In genomic region chr8:77987237-77987636, GRCm38 (mm10) we compare ENCODE assay signal across 32 mouse cellular contexts.
DNase-seq lines count a peak whose midpoint lies in the region; ATAC-seq and TF ChIP-seq lines count a peak whose summit lies in the region.
"Had no signal": no experiment of that assay in that cellular context is flagged by ENCODE, and none has a peak within 500 bp of the region (broad histone marks: within the 10 kb centered on the region; RNA-seq: fewer than 3 reads in every experiment).

No protein-coding gene starts in this region.

- no peaks in the 10 kb centered on the region for H3K27me3 ChIP-seq in heart, embryonic 10.5 days (ENCODE audit: insufficient read depth, poor library complexity, severe bottlenecking)
- no peaks in the 10 kb centered on the region for H3K27me3 ChIP-seq in heart, embryonic 15.5 days
- H3K27me3 ChIP-seq in lung, embryonic 14.5 days (ENCODE audit: insufficient read depth, low read length), result no peaks in the 10 kb centered on the region
- H3K27me3 ChIP-seq in liver, embryonic 13.5 days, result no peaks in the 10 kb centered on the region
- H3K27me3 ChIP-seq: embryonic facial prominence, embryonic 15.5 days; forebrain, embryonic 12.5 days; hindbrain, embryonic 12.5 days; intestine, embryonic 15.5 days; limb, embryonic 13.5 days; midbrain, embryonic 15.5 days; neural tube, embryonic 15.5 days; stomach, embryonic 15.5 days had no signal

- ATAC-seq in heart, embryonic 15.5 days (replicated peaks; ENCODE audit: insufficient number of reproducible peaks, insufficient read depth, low FRiP score, low read depth), result no peak
- ATAC-seq in lung, embryonic 14.5 days (ENCODE audit: insufficient read depth), result no peak
- peak; percentile 68 for ATAC-seq in liver, embryonic 13.5 days (ENCODE audit: low read depth)
- ATAC-seq: forebrain, postnatal 0 days; hindbrain, postnatal 0 days; intestine, embryonic 15.5 days; midbrain, embryonic 15.5 days; Patski had no signal

- no peak overlapping the region for H3K9ac ChIP-seq in heart, embryonic 15.5 days
- H3K9ac ChIP-seq in lung, embryonic 14.5 days, result no peak overlapping the region
- H3K9ac ChIP-seq in liver, embryonic 13.5 days, result no peak overlapping the region
- H3K9ac ChIP-seq: embryonic facial prominence, embryonic 15.5 days; forebrain, embryonic 12.5 days; forebrain, postnatal 0 days; hindbrain, embryonic 12.5 days; intestine, embryonic 15.5 days; limb, embryonic 13.5 days; midbrain, embryonic 15.5 days; neural tube, embryonic 15.5 days; stomach, embryonic 15.5 days had no signal

- no peaks in the 10 kb centered on the region for H3K9me3 ChIP-seq in heart, embryonic 10.5 days
- no peaks in the 10 kb centered on the region for H3K9me3 ChIP-seq in heart, embryonic 15.5 days (replicated peaks)
- H3K9me3 ChIP-seq in lung, embryonic 14.5 days (ENCODE audit: low read depth, low read length), result no peaks in the 10 kb centered on the region
- H3K9me3 ChIP-seq in liver, embryonic 13.5 days (replicated peaks), result no peaks in the 10 kb centered on the region
- H3K9me3 ChIP-seq: embryonic facial prominence, embryonic 10.5 days; embryonic facial prominence, embryonic 15.5 days; forebrain, embryonic 12.5 days; G1E; hindbrain, embryonic 12.5 days; intestine, embryonic 15.5 days; limb, embryonic 13.5 days; midbrain, embryonic 10.5 days; midbrain, embryonic 15.5 days; neural tube, embryonic 15.5 days; stomach, embryonic 15.5 days had no signal

- H3K27ac ChIP-seq in heart, embryonic 10.5 days, result peak overlapping the region; percentile 73; the same call in 1 of the 2 replicates
- H3K27ac ChIP-seq in heart, embryonic 15.5 days, result peak overlapping the region; percentile 92
- H3K27ac ChIP-seq in lung, embryonic 14.5 days (ENCODE audit: low read depth), result peak overlapping the region; percentile 91
- no peak overlapping the region for H3K27ac ChIP-seq in liver, embryonic 13.5 days
- H3K27ac ChIP-seq: embryonic facial prominence, embryonic 10.5 days; embryonic facial prominence, embryonic 15.5 days; forebrain, embryonic 12.5 days; hindbrain, embryonic 12.5 days; hindbrain, postnatal 0 days; intestine, embryonic 15.5 days; limb, embryonic 13.5 days; midbrain, embryonic 10.5 days; midbrain, embryonic 15.5 days; neural tube, embryonic 15.5 days; stomach, embryonic 15.5 days had no signal

- H3K4me2 ChIP-seq in heart, embryonic 15.5 days, result no peak overlapping the region
- H3K4me2 ChIP-seq in lung, embryonic 14.5 days, result no peak overlapping the region
- no peak overlapping the region for H3K4me2 ChIP-seq in liver, embryonic 13.5 days
- H3K4me2 ChIP-seq: embryonic facial prominence, embryonic 15.5 days; forebrain, embryonic 12.5 days; hindbrain, embryonic 12.5 days; intestine, embryonic 15.5 days; limb, embryonic 13.5 days; midbrain, embryonic 15.5 days; neural tube, embryonic 15.5 days; stomach, embryonic 15.5 days had no signal

- no peaks in the 10 kb centered on the region for H3K36me3 ChIP-seq in heart, embryonic 10.5 days
- H3K36me3 ChIP-seq in heart, embryonic 15.5 days, result no peaks in the 10 kb centered on the region
- no peaks in the 10 kb centered on the region for H3K36me3 ChIP-seq in lung, embryonic 14.5 days (ENCODE audit: insufficient read depth)
- H3K36me3 ChIP-seq in liver, embryonic 13.5 days, result no peaks in the 10 kb centered on the region
- H3K36me3 ChIP-seq: embryonic facial prominence, embryonic 10.5 days; embryonic facial prominence, embryonic 15.5 days; forebrain, embryonic 12.5 days; G1E; hindbrain, embryonic 12.5 days; intestine, embryonic 15.5 days; limb, embryonic 13.5 days; midbrain, embryonic 10.5 days; midbrain, embryonic 15.5 days; neural tube, embryonic 15.5 days; stomach, embryonic 15.5 days had no signal

- DNase-seq in heart, embryonic 10.5 days (ENCODE audit: low spot score), result no peak
- DNase-seq in heart, postnatal 4 days, result no peak
- no peak for DNase-seq in heart, adult 18-20 months
- no peak for DNase-seq in lung, embryonic 14.5 days
- DNase-seq in lung, postnatal 10 days, result no peak
- DNase-seq in liver, embryonic 13.5 days, result no peak
- no peak for DNase-seq in spleen, postnatal 36 days (ENCODE audit: low spot score in 2 of 2)
- DNase-seq: adrenal gland, postnatal 10 days; cerebellum, adult 8-10 months; cerebellum, postnatal 25 days; forebrain, postnatal 0 days; gastrocnemius, postnatal 10 days; kidney, adult 2 months; kidney, postnatal 4 days; lung, adult 18-20 months; retina, postnatal 1 day; right cerebral cortex, postnatal 14 days; thymus, postnatal 14 days had no signal

- no peak for TF ChIP-seq CTCF in lung, embryonic 14.5 days (IDR thresholded peaks at IDR 0.05; ENCODE audit: low read depth)

- H3K4me3 ChIP-seq in heart, embryonic 10.5 days, result no peak overlapping the region
- H3K4me3 ChIP-seq in heart, embryonic 15.5 days, result no peak overlapping the region
- no peak overlapping the region for H3K4me3 ChIP-seq in lung, embryonic 14.5 days (ENCODE audit: low read depth, low read length)
- H3K4me3 ChIP-seq in liver, embryonic 13.5 days (replicated peaks), result no peak overlapping the region
- H3K4me3 ChIP-seq: embryonic facial prominence, embryonic 10.5 days; embryonic facial prominence, embryonic 15.5 days; forebrain, embryonic 12.5 days; hindbrain, embryonic 12.5 days; intestine, embryonic 15.5 days; limb, embryonic 13.5 days; midbrain, embryonic 10.5 days; midbrain, embryonic 15.5 days; neural tube, embryonic 15.5 days; stomach, embryonic 15.5 days had no signal

- H3K4me1 ChIP-seq in heart, embryonic 10.5 days, result 0 out of 2 replicates have a peak, but pooled peaks cover 8% of the 10 kb centered on the region
- peaks cover 19% of the 10 kb centered on the region for H3K4me1 ChIP-seq in heart, embryonic 15.5 days (replicated peaks)
- peaks cover 17% of the 10 kb centered on the region; the same call in 1 of the 2 replicates for H3K4me1 ChIP-seq in lung, embryonic 14.5 days (ENCODE audit: insufficient read depth)
- H3K4me1 ChIP-seq in liver, embryonic 13.5 days (replicated peaks), result 0 out of 2 replicates have a peak, but pooled peaks cover 3% of the 10 kb centered on the region
- H3K4me1 ChIP-seq: embryonic facial prominence, embryonic 10.5 days; embryonic facial prominence, embryonic 15.5 days; forebrain, embryonic 12.5 days; hindbrain, embryonic 12.5 days; intestine, embryonic 15.5 days; midbrain, embryonic 10.5 days; midbrain, embryonic 15.5 days; neural tube, embryonic 15.5 days; stomach, embryonic 15.5 days had no signal
